In genomic region chr3:89801507-89801847, GRCm38 (mm10) we compare ENCODE assay signal across 10 mouse cellular contexts. TPM values are rescaled to one million over a fixed set of nuclear protein-coding genes. Genes with fewer than 3 reads are reported as not detected.
DNase-seq lines count a peak whose midpoint lies in the region; ATAC-seq lines count a peak whose summit lies in the region.
"Had no signal": no experiment of that assay in that cellular context is flagged by ENCODE, and none has a peak within 500 bp of the region (broad histone marks: within the 10 kb centered on the region; RNA-seq: fewer than 3 reads in every experiment).

No protein-coding gene starts in this region.

- peaks cover 9% of the 10 kb centered on the region for H3K4me1 ChIP-seq in liver, embryonic 13.5 days (replicated peaks)
- H3K4me1 ChIP-seq in liver, embryonic 11.5 days (replicated peaks; ENCODE audit: control insufficient read depth, insufficient read depth, low read length) = no peaks in the 10 kb centered on the region
- no peaks in the 10 kb centered on the region for H3K4me1 ChIP-seq in forebrain, embryonic 11.5 days (replicated peaks; ENCODE audit: control insufficient read depth, insufficient read depth, low read length)
- H3K4me1 ChIP-seq in forebrain, embryonic 10.5 days = peaks cover 12% of the 10 kb centered on the region

- 0 out of 2 replicates have a peak, but pooled peaks cover 4% of the 10 kb centered on the region for H3K27me3 ChIP-seq in liver, embryonic 13.5 days
- H3K27me3 ChIP-seq in liver, embryonic 11.5 days (replicated peaks; ENCODE audit: control insufficient read depth, insufficient read depth, low read length) = no peaks in the 10 kb centered on the region
- H3K27me3 ChIP-seq in forebrain, embryonic 11.5 days (ENCODE audit: control insufficient read depth, insufficient read depth, low read length) = no peaks in the 10 kb centered on the region
- peaks cover 9% of the 10 kb centered on the region; the same call in 1 of the 2 replicates for H3K27me3 ChIP-seq in forebrain, embryonic 10.5 days (ENCODE audit: poor library complexity, severe bottlenecking)
- H3K27me3 ChIP-seq: stomach, embryonic 15.5 days had no signal

- H3K4me2 ChIP-seq in liver, embryonic 13.5 days = no peak overlapping the region
- no peak overlapping the region for H3K4me2 ChIP-seq in liver, embryonic 11.5 days
- H3K4me2 ChIP-seq in forebrain, embryonic 11.5 days (ENCODE audit: low read depth, low read length, severe bottlenecking) = no peak overlapping the region
- H3K4me2 ChIP-seq: embryonic facial prominence, embryonic 13.5 days; stomach, embryonic 15.5 days had no signal

- H3K27ac ChIP-seq in liver, embryonic 13.5 days = 0 out of 2 replicates have a peak overlapping the region, but pooled peaks have one; percentile 19
- no peak overlapping the region for H3K27ac ChIP-seq in liver, embryonic 11.5 days (ENCODE audit: low read depth, low read length)
- H3K27ac ChIP-seq in forebrain, embryonic 11.5 days (ENCODE audit: low read depth, low read length) = no peak overlapping the region
- no peak overlapping the region for H3K27ac ChIP-seq in forebrain, embryonic 10.5 days
- H3K27ac ChIP-seq: embryonic facial prominence, embryonic 13.5 days; stomach, embryonic 15.5 days had no signal

- 5% methylated on average over 3 of the region's 3 CpGs for WGBS in liver, embryonic 13.5 days (ENCODE audit: insufficient replicate concordance)
- 27% methylated on average over 3 of the region's 3 CpGs for WGBS in liver, embryonic 11.5 days
- 52% methylated on average over 3 of the region's 3 CpGs for whole genome bisulfite sequencing in forebrain, embryonic 11.5 days
- 52% methylated on average over 3 of the region's 3 CpGs for WGBS in forebrain, embryonic 10.5 days

- no peak overlapping the region for H3K9ac ChIP-seq in liver, embryonic 13.5 days
- no peak overlapping the region for H3K9ac ChIP-seq in liver, embryonic 11.5 days (ENCODE audit: low read depth, low read length)
- no peak overlapping the region for H3K9ac ChIP-seq in forebrain, embryonic 11.5 days (ENCODE audit: low read length)
- H3K9ac ChIP-seq: embryonic facial prominence, embryonic 13.5 days; stomach, embryonic 15.5 days had no signal

- ATAC-seq in liver, embryonic 13.5 days (ENCODE audit: low read depth) = peak; percentile 45
- ATAC-seq in liver, embryonic 11.5 days (replicated peaks; ENCODE audit: low FRiP score) = no peak
- ATAC-seq in common myeloid progenitor, adult 5-6 weeks (replicated peaks; ENCODE audit: low read depth, poor library complexity, severe bottlenecking) = peak; percentile 62; the same call in 1 of the 2 replicates
- no peak for ATAC-seq in forebrain, embryonic 11.5 days (replicated peaks; ENCODE audit: low FRiP score)

- no peak overlapping the region for H3K4me3 ChIP-seq in liver, embryonic 13.5 days (replicated peaks)
- no peak overlapping the region for H3K4me3 ChIP-seq in liver, embryonic 11.5 days (ENCODE audit: low read depth, low read length)
- H3K4me3 ChIP-seq in forebrain, embryonic 11.5 days (ENCODE audit: low read depth, low read length) = no peak overlapping the region
- no peak overlapping the region for H3K4me3 ChIP-seq in forebrain, embryonic 10.5 days
- H3K4me3 ChIP-seq: embryonic facial prominence, embryonic 13.5 days; stomach, embryonic 15.5 days had no signal

- H3K9me3 ChIP-seq in liver, embryonic 13.5 days (replicated peaks) = no peaks in the 10 kb centered on the region
- H3K9me3 ChIP-seq in liver, embryonic 11.5 days (ENCODE audit: control insufficient read depth, low read length) = no peaks in the 10 kb centered on the region
- H3K9me3 ChIP-seq in forebrain, embryonic 11.5 days (ENCODE audit: control insufficient read depth, low read length) = no peaks in the 10 kb centered on the region
- no peaks in the 10 kb centered on the region for H3K9me3 ChIP-seq in forebrain, embryonic 10.5 days
- H3K9me3 ChIP-seq: embryonic facial prominence, embryonic 13.5 days; stomach, embryonic 15.5 days had no signal

- H3K36me3 ChIP-seq in liver, embryonic 13.5 days = no peaks in the 10 kb centered on the region
- no peaks in the 10 kb centered on the region for H3K36me3 ChIP-seq in liver, embryonic 11.5 days (ENCODE audit: control insufficient read depth, insufficient read depth, low read length)
- no peaks in the 10 kb centered on the region for H3K36me3 ChIP-seq in forebrain, embryonic 11.5 days (ENCODE audit: control insufficient read depth, insufficient read depth, low read length)
- no peaks in the 10 kb centered on the region for H3K36me3 ChIP-seq in forebrain, embryonic 10.5 days (replicated peaks)
- H3K36me3 ChIP-seq: embryonic facial prominence, embryonic 13.5 days; stomach, embryonic 15.5 days had no signal

- no peak for DNase-seq in liver, embryonic 13.5 days
- DNase-seq in liver, embryonic 11.5 days (ENCODE audit: low spot score) = no peak
- DNase-seq in kidney, postnatal 14 days = peak; percentile 50
- peak; percentile 23 for DNase-seq in skeletal muscle tissue, adult 2 months (ENCODE audit: low read depth, low spot score)
- DNase-seq in forebrain, embryonic 11.5 days (ENCODE audit: low spot score) = no peak
- no peak for DNase-seq in forebrain, embryonic 10.5 days (ENCODE audit: extremely low spot score, low spot score)
- no peak for DNase-seq in Muller cell, postnatal 12 days (ENCODE audit: inconsistent ontology term)

RNA-seq across cellular contexts. Expression of gene Ube2q1, which starts 28.1 kb away (rescaled TPM):
- polyA plus RNA-seq in liver, embryonic 13.5 days (2015; fragmentation: Nextera tagmentation; extraction: Ambion mirVana) = 3.4 and 3.5 TPM in 2 replicates
- polyA plus RNA-seq in liver, embryonic 11.5 days (2014; fragmentation: Nextera tagmentation; extraction: Ambion mirVana) = 15.0 and 15.7 TPM in 2 replicates
- total RNA-seq in common myeloid progenitor, adult 5-6 weeks (2017) = 98.7 and 102 TPM in 2 replicates
- 20.7 and 25.4 TPM in 2 replicates for polyA plus RNA-seq in forebrain, embryonic 11.5 days (2014; fragmentation: Nextera tagmentation; extraction: Ambion mirVana)
- 11.8 and 12.7 TPM in 2 replicates for polyA plus RNA-seq in forebrain, embryonic 10.5 days (2016; fragmentation: Nextera tagmentation; extraction: Ambion mirVana)

RNA-seq across cellular contexts. Expression of gene She, which starts 29.7 kb away (rescaled TPM):
- polyA plus RNA-seq in liver, embryonic 13.5 days (2015; fragmentation: Nextera tagmentation; extraction: Ambion mirVana) = 1.0 and 1.1 TPM in 2 replicates
- polyA plus RNA-seq in liver, embryonic 11.5 days (2014; fragmentation: Nextera tagmentation; extraction: Ambion mirVana) = 3.2 and 3.9 TPM in 2 replicates
- total RNA-seq in common myeloid progenitor, adult 5-6 weeks (2017) = 0.05 TPM in 1 of 2 replicates, not detected in the other
- polyA plus RNA-seq in forebrain, embryonic 11.5 days (2014; fragmentation: Nextera tagmentation; extraction: Ambion mirVana) = 2.0 and 2.4 TPM in 2 replicates
- polyA plus RNA-seq in forebrain, embryonic 10.5 days (2016; fragmentation: Nextera tagmentation; extraction: Ambion mirVana) = 2.3 TPM in 2 replicates

RNA-seq across cellular contexts. Expression of gene Chrnb2, which starts 37.0 kb away (rescaled TPM):
- 0.16 and 0.20 TPM in 2 replicates for polyA plus RNA-seq in liver, embryonic 13.5 days (2015; fragmentation: Nextera tagmentation; extraction: Ambion mirVana)
- polyA plus RNA-seq in liver, embryonic 11.5 days (2014; fragmentation: Nextera tagmentation; extraction: Ambion mirVana) = 0.34 and 0.36 TPM in 2 replicates
- 0.15 and 1.6 TPM in 2 replicates for total RNA-seq in common myeloid progenitor, adult 5-6 weeks (2017)
- polyA plus RNA-seq in forebrain, embryonic 11.5 days (2014; fragmentation: Nextera tagmentation; extraction: Ambion mirVana) = 10.2 and 10.3 TPM in 2 replicates
- polyA plus RNA-seq in forebrain, embryonic 10.5 days (2016; fragmentation: Nextera tagmentation; extraction: Ambion mirVana) = 2.4 and 3.8 TPM in 2 replicates

Comparison
In these comparisons a context has a peak if more than half of its experiments do, and no peak if none do; other contexts are left out.
1. ATAC-seq: peak in liver, embryonic 13.5 days (single experiment) and common myeloid progenitor, adult 5-6 weeks (single experiment); none in liver, embryonic 11.5 days (single experiment) and forebrain, embryonic 11.5 days (single experiment).
2. DNase-seq: peak in kidney, postnatal 14 days (single experiment) and skeletal muscle tissue, adult 2 months (single experiment); none in liver, embryonic 13.5 days (single experiment), liver, embryonic 11.5 days (single experiment), forebrain, embryonic 11.5 days (single experiment), forebrain, embryonic 10.5 days (single experiment) and Muller cell, postnatal 12 days (single experiment).